Comparison of ENCODE assay signal across 14 mouse cellular contexts in the genomic region with DNA sequence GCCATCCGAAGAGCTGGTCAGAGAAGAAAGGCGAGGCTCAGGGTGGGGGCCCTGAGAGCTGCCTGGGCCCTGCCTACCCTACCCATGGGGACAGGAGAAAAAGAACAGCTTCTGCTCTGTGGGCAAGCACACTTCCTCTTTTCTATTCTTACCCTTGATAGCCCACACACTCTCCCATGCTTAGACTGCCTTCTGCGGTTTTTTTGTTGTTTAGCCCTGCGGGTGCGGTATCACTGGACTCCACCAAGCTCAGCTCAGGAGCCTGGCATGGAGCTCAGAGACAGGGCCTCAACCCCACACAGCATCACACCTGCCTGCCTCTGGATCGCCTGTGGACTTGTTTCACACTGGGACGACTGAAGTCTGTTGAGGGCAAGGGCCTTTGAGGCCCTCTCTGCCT. TPM values are rescaled to one million over a fixed set of nuclear protein-coding genes. Genes with fewer than 3 reads are reported as not detected.
DNase-seq lines count a peak whose midpoint lies in the region; ATAC-seq lines count a peak whose summit lies in the region.
"Had no signal": no experiment of that assay in that cellular context is flagged by ENCODE, and none has a peak within 500 bp of the region (broad histone marks: within the 10 kb centered on the region; RNA-seq: fewer than 3 reads in every experiment).

No protein-coding gene starts in this region.

- no peak overlapping the region for H3K4me3 ChIP-seq in heart, embryonic 12.5 days
- H3K4me3 ChIP-seq in forebrain, embryonic 11.5 days (ENCODE audit: low read depth, low read length): no peak overlapping the region
- H3K4me3 ChIP-seq: midbrain, embryonic 12.5 days had no signal

- 80% methylated on average over 7 of the region's 7 CpGs for WGBS in heart, embryonic 12.5 days
- WGBS in forebrain, embryonic 11.5 days: 89% methylated on average over 7 of the region's 7 CpGs

- no peak overlapping the region for H3K27ac ChIP-seq in heart, embryonic 12.5 days (ENCODE audit: poor library complexity, severe bottlenecking)
- no peak overlapping the region for H3K27ac ChIP-seq in forebrain, embryonic 11.5 days (ENCODE audit: low read depth, low read length)
- H3K27ac ChIP-seq: midbrain, embryonic 12.5 days had no signal

- no peaks in the 10 kb centered on the region for H3K27me3 ChIP-seq in heart, embryonic 12.5 days (replicated peaks)
- no peaks in the 10 kb centered on the region for H3K27me3 ChIP-seq in forebrain, embryonic 11.5 days (ENCODE audit: control insufficient read depth, insufficient read depth, low read length)

- no peak for ATAC-seq in heart, embryonic 12.5 days (ENCODE audit: insufficient number of reproducible peaks, low FRiP score)
- ATAC-seq in common myeloid progenitor, adult 5-6 weeks (replicated peaks; ENCODE audit: low read depth, poor library complexity, severe bottlenecking): peak; percentile 72
- no peak for ATAC-seq in forebrain, embryonic 11.5 days (replicated peaks; ENCODE audit: low FRiP score)

- peaks cover 72% of the 10 kb centered on the region for H3K36me3 ChIP-seq in heart, embryonic 12.5 days
- peaks cover 7% of the 10 kb centered on the region; the same call in 1 of the 2 replicates for H3K36me3 ChIP-seq in forebrain, embryonic 11.5 days (ENCODE audit: control insufficient read depth, insufficient read depth, low read length)

- no peak overlapping the region for H3K4me2 ChIP-seq in heart, embryonic 12.5 days
- no peak overlapping the region for H3K4me2 ChIP-seq in forebrain, embryonic 11.5 days (ENCODE audit: low read depth, low read length, severe bottlenecking)
- H3K4me2 ChIP-seq: midbrain, embryonic 12.5 days had no signal

- DNase-seq in heart, adult 8-10 months (ENCODE audit: low spot score): peak; percentile 16
- DNase-seq in B cell, adult 2 months: peak; percentile 74 to 77
- peak; percentile 35 to 57 for DNase-seq in monocyte, adult 2 months (ENCODE audit: low read depth in 1 of 2, low spot score in 2 of 2)
- DNase-seq in cerebellum, postnatal 4 days (ENCODE audit: low spot score in 2 of 2): no peak
- DNase-seq in forebrain, embryonic 11.5 days (ENCODE audit: low spot score): no peak
- no peak for DNase-seq in layer of hippocampus, adult 8-10 months (ENCODE audit: low spot score in 2 of 2)
- DNase-seq: cerebellum, adult 8-10 months; gastrocnemius, postnatal 36 days; kidney, postnatal 10 days had no signal

- no peaks in the 10 kb centered on the region for H3K9me3 ChIP-seq in heart, embryonic 12.5 days (replicated peaks)
- H3K9me3 ChIP-seq in forebrain, embryonic 11.5 days (ENCODE audit: control insufficient read depth, low read length): no peaks in the 10 kb centered on the region
- H3K9me3 ChIP-seq: midbrain, embryonic 12.5 days had no signal

- peaks cover 25% of the 10 kb centered on the region for H3K4me1 ChIP-seq in heart, embryonic 12.5 days (replicated peaks)
- H3K4me1 ChIP-seq in forebrain, embryonic 11.5 days (replicated peaks; ENCODE audit: control insufficient read depth, insufficient read depth, low read length): peaks cover 2% of the 10 kb centered on the region; the same call in 1 of the 2 replicates

- no peak overlapping the region for H3K9ac ChIP-seq in heart, embryonic 12.5 days
- no peak overlapping the region for H3K9ac ChIP-seq in forebrain, embryonic 11.5 days (ENCODE audit: low read length)
- H3K9ac ChIP-seq: midbrain, embryonic 12.5 days had no signal

RNA-seq across cellular contexts. Expression of a gene that starts 4.9 kb away (rescaled TPM):
- 1 to 10 TPM; 2.4 to 4.5 (median 4.1) TPM for total RNA-seq in heart, adult 8-10 months (2022)
- polyA plus RNA-seq in heart, embryonic 12.5 days (2016; fragmentation: Nextera tagmentation; extraction: Ambion mirVana): 5.8 and 6.1 TPM in 2 replicates
- total RNA-seq in common myeloid progenitor, adult 5-6 weeks (2017): 7.6 and 17.6 TPM in 2 replicates
- 0.71 and 0.95 TPM in 2 replicates for polyA plus RNA-seq in forebrain, embryonic 11.5 days (2014; fragmentation: Nextera tagmentation; extraction: Ambion mirVana)
- total RNA-seq in layer of hippocampus, adult 8-10 months (2022): 1 to 10 TPM; 4.5 to 7.5 (median 6.3) TPM

RNA-seq across cellular contexts. Expression of a gene that starts 10.9 kb away (rescaled TPM):
- total RNA-seq in heart, adult 8-10 months (2022): not detected
- polyA plus RNA-seq in heart, embryonic 12.5 days (2016; fragmentation: Nextera tagmentation; extraction: Ambion mirVana): not detected in 2 replicates
- total RNA-seq in common myeloid progenitor, adult 5-6 weeks (2017): not detected in 2 replicates
- polyA plus RNA-seq in forebrain, embryonic 11.5 days (2014; fragmentation: Nextera tagmentation; extraction: Ambion mirVana): not detected in 2 replicates
- total RNA-seq in layer of hippocampus, adult 8-10 months (2022): not detected
- total RNA-seq: gastrocnemius, postnatal 36 days; left cerebral cortex, postnatal 36 days had no signal
- polyA plus RNA-seq: hindbrain, embryonic 11.5 days; midbrain, embryonic 12.5 days had no signal

RNA-seq across cellular contexts. Expression of a gene that starts 24.4 kb away (rescaled TPM):
- total RNA-seq in heart, adult 8-10 months (2022): not detected
- not detected in 2 replicates for polyA plus RNA-seq in heart, embryonic 12.5 days (2016; fragmentation: Nextera tagmentation; extraction: Ambion mirVana)
- not detected in 2 replicates for total RNA-seq in common myeloid progenitor, adult 5-6 weeks (2017)
- polyA plus RNA-seq in forebrain, embryonic 11.5 days (2014; fragmentation: Nextera tagmentation; extraction: Ambion mirVana): not detected in 2 replicates
- total RNA-seq in layer of hippocampus, adult 8-10 months (2022): not detected
- total RNA-seq: gastrocnemius, postnatal 36 days; left cerebral cortex, postnatal 36 days had no signal
- polyA plus RNA-seq: hindbrain, embryonic 11.5 days; midbrain, embryonic 12.5 days had no signal

RNA-seq across cellular contexts. Expression of a gene that starts 42.6 kb away (rescaled TPM):
- total RNA-seq in heart, adult 8-10 months (2022): 10 to 100 TPM; 11.5 to 12.7 (median 12.0) TPM
- 7.4 and 7.9 TPM in 2 replicates for polyA plus RNA-seq in heart, embryonic 12.5 days (2016; fragmentation: Nextera tagmentation; extraction: Ambion mirVana)
- total RNA-seq in common myeloid progenitor, adult 5-6 weeks (2017): 28.5 and 37.1 TPM in 2 replicates
- 13.0 and 13.8 TPM in 2 replicates for polyA plus RNA-seq in forebrain, embryonic 11.5 days (2014; fragmentation: Nextera tagmentation; extraction: Ambion mirVana)
- total RNA-seq in layer of hippocampus, adult 8-10 months (2022): 10 to 100 TPM; 17.0 to 19.7 (median 18.8) TPM

RNA-seq across cellular contexts. Expression of a gene that starts 42.7 kb away (rescaled TPM):
- total RNA-seq in heart, adult 8-10 months (2022): 1,000 to 10,000 TPM; 2,439 to 2,796 (median 2,686) TPM
- polyA plus RNA-seq in heart, embryonic 12.5 days (2016; fragmentation: Nextera tagmentation; extraction: Ambion mirVana): 2,494 and 2,546 TPM in 2 replicates
- total RNA-seq in common myeloid progenitor, adult 5-6 weeks (2017): 545 and 707 TPM in 2 replicates
- polyA plus RNA-seq in forebrain, embryonic 11.5 days (2014; fragmentation: Nextera tagmentation; extraction: Ambion mirVana): 944 and 1,025 TPM in 2 replicates
- 100 to 1,000 TPM; 802 to 951 (median 835) TPM for total RNA-seq in layer of hippocampus, adult 8-10 months (2022)

Comparison
In these comparisons a context has a peak if more than half of its experiments do, and no peak if none do; other contexts are left out.
1. DNase-seq: peak in heart, adult 8-10 months (single experiment), B cell, adult 2 months (2 of 2) and monocyte, adult 2 months (2 of 2); none in cerebellum, postnatal 4 days (0 of 2), forebrain, embryonic 11.5 days (single experiment) and layer of hippocampus, adult 8-10 months (0 of 2).